10 mouse cellular contexts compared by ENCODE assay signal in genomic region chr14:15266287-15266686, GRCm38 (mm10).
A peak's percentile ranks its signal among the peaks of the same experiment; 100 is the strongest.
DNase-seq lines count a peak whose midpoint lies in the region; ATAC-seq and TF ChIP-seq lines count a peak whose summit lies in the region.
"Had no signal": no experiment of that assay in that cellular context is flagged by ENCODE, and none has a peak within 500 bp of the region (broad histone marks: within the 10 kb centered on the region; RNA-seq: fewer than 3 reads in every experiment).

No protein-coding gene starts in this region.

- H3K27ac ChIP-seq in thymus, adult 2 months (ENCODE audit: control insufficient read depth, insufficient read depth, low read length): no peak overlapping the region

- intact Hi-C loops in left cerebral cortex, postnatal 4 days (cut with DNase I): no loop called here
- intact Hi-C loops in left cerebral cortex, postnatal 25 days (cut with DNase I): no loop called here

- 0 out of 2 replicates have a peak, but pooled peaks have one; percentile 36 for ATAC-seq in common myeloid progenitor, adult 5-6 weeks (replicated peaks; ENCODE audit: low read depth, poor library complexity, severe bottlenecking)
- ATAC-seq: forebrain, embryonic 14.5 days had no signal

- no peak overlapping the region for H3K4me3 ChIP-seq in thymus, adult 2 months (ENCODE audit: control insufficient read depth, insufficient read depth, low read length)

- 89% methylated on average over 1 of the region's 1 CpGs for WGBS in thymus, adult 2 months

- H3K27me3 ChIP-seq in thymus, adult 2 months (ENCODE audit: control insufficient read depth, insufficient read depth, low read length): no peaks in the 10 kb centered on the region

- H3K36me3 ChIP-seq in thymus, adult 2 months (ENCODE audit: control insufficient read depth, insufficient read depth, low read length): no peaks in the 10 kb centered on the region

- no peak for TF ChIP-seq POLR2A in thymus, adult 2 months (IDR thresholded peaks at IDR 0.05; ENCODE audit: control insufficient read depth, extremely low read depth, insufficient read depth, low read length, poor library complexity)

- H3K4me1 ChIP-seq in thymus, adult 2 months (replicated peaks; ENCODE audit: control insufficient read depth, insufficient read depth, low read length): 0 out of 2 replicates have a peak, but pooled peaks cover 3% of the 10 kb centered on the region

- DNase-seq in adrenal gland, postnatal 10 days: peak; percentile 6
- no peak for DNase-seq in adrenal gland, adult 8-10 months
- DNase-seq in left cerebral cortex, postnatal 4 days: peak; percentile 5
- no peak for DNase-seq in left cerebral cortex, postnatal 25 days (ENCODE audit: low spot score in 2 of 2)
- peak; percentile 43 for DNase-seq in thymus, adult 2 months
- no peak for DNase-seq in cerebellum, adult 8-10 months
- DNase-seq in gastrocnemius, postnatal 10 days: no peak
- DNase-seq: cerebellum, adult 11 months had no signal

- TF ChIP-seq CTCF in thymus, adult 2 months (IDR thresholded peaks at IDR 0.05; ENCODE audit: borderline replicate concordance, control insufficient read depth, extremely low read depth, insufficient read depth, low read length, poor library complexity): no peak

Comparison
In these comparisons a context has a peak if more than half of its experiments do, and no peak if none do; other contexts are left out.
1. DNase-seq: peak in adrenal gland, postnatal 10 days (single experiment), left cerebral cortex, postnatal 4 days (single experiment) and thymus, adult 2 months (single experiment); none in adrenal gland, adult 8-10 months (single experiment), left cerebral cortex, postnatal 25 days (0 of 2), cerebellum, adult 8-10 months (single experiment) and gastrocnemius, postnatal 10 days (single experiment).